Mouse (Mus musculus): ENCODE data around the gene Morc1. TPM values are rescaled to one million over a fixed set of nuclear protein-coding genes. Genes with fewer than 3 reads are reported as not detected.

Morc1 gene
- polyA plus RNA-seq, 1 experiment from 2014 or later = 0.08 TPM

- H3K36me3 ChIP-seq = no peaks in the 10 kb centered on the region
- H3K4me3 ChIP-seq = no peak overlapping the region
- H3K27me3 ChIP-seq (replicated peaks) = no peaks in the 10 kb centered on the region
- H3K27ac ChIP-seq (replicated peaks) = no peak overlapping the region
- ATAC-seq (ENCODE audit: extremely low read depth, insufficient number of reproducible peaks, low FRiP score, low TSS enrichment) = no peak
- WGBS = 70% methylated on average over 2 of the region's 2 CpGs
- no peak overlapping the region for H3K4me2 ChIP-seq
- no peaks in the 10 kb centered on the region for H3K9me3 ChIP-seq
- no peaks in the 10 kb centered on the region for H3K4me1 ChIP-seq
- H3K9ac ChIP-seq = no peak overlapping the region
Measured at GRCm38 (mm10) chr16:48419035-48419434, 12.0 kb upstream of the Morc1 start.

DNA sequence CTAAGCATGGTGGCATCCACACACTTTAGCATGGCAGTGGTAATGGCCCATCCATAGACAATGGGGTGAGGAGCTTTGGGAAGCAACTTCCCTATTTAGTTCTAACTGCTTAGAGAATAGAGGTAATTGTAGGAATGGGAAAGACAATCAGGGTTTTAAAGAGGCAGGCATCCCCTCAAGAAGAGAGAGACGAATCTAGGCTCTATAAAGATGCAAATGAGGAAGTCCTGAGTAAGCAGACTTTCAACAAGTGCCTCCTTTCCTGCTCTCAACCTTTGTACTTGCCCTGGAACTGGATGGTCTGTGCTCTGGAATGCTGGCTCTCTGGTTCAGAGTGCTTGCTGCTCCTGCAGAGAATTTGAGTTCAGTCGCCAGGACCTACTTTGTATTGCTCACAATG lies 8.5 kb upstream of the Morc1 start:
- no peaks in the 10 kb centered on the region for H3K27me3 ChIP-seq (replicated peaks)
- H3K9ac ChIP-seq = no peak overlapping the region
- no peak overlapping the region for H3K4me3 ChIP-seq
- H3K36me3 ChIP-seq = no peaks in the 10 kb centered on the region
- H3K4me2 ChIP-seq = no peak overlapping the region
- H3K27ac ChIP-seq (replicated peaks) = no peak overlapping the region
- H3K9me3 ChIP-seq = no peaks in the 10 kb centered on the region
- WGBS = 31% methylated on average over 2 of the region's 2 CpGs
- ATAC-seq (ENCODE audit: extremely low read depth, insufficient number of reproducible peaks, low FRiP score, low TSS enrichment) = no peak
- no peaks in the 10 kb centered on the region for H3K4me1 ChIP-seq

DNA sequence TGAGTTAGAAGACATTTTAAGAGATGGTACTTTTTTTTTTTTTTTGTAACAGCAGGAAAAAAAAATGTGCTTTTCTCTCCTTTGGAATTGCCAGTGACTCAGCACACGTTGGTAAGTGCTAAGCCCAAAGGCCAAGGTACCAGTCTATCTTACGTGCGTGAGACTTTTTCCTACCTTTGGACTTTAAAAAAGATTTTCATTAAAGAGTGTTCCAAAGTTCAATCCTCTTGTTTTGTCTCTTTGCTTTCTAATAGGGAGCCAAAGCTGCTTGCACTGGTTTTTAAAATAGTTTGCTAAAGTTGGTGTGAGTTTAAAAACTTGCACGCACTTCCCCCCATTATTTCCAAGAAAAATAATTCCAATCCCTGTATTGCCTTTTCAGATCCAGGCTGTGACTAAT lies 7.0 kb upstream of the Morc1 start:
- ATAC-seq (ENCODE audit: extremely low read depth, insufficient number of reproducible peaks, low FRiP score, low TSS enrichment) = no peak
- WGBS = 82% methylated on average over 4 of the region's 4 CpGs
- no peaks in the 10 kb centered on the region for H3K4me1 ChIP-seq

DNA sequence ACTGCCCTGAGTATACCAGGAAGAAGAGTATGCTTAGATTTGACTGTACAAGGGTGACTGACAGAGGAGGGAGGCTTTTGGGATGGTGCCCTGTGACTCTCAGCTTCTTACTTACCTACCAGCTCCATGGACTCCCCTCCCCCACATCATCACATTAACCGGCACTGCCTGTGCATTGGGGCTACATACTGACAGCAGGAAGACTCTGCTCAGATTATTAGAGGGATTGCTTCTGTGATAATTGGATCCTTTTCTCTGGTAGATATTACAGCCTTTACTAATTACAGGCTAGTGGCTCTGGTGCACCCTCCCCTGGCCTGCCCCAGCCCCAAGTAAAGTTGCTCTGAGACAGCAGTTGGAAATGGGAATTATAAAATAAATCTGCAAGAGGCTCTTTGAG lies 1.6 kb upstream of the Morc1 start:
- no peak overlapping the region for H3K9ac ChIP-seq
- WGBS = 50% methylated on average over 1 of the region's 1 CpGs
- no peak for ATAC-seq (ENCODE audit: extremely low read depth, insufficient number of reproducible peaks, low FRiP score, low TSS enrichment)
- H3K4me2 ChIP-seq = no peak overlapping the region
- no peaks in the 10 kb centered on the region for H3K27me3 ChIP-seq (replicated peaks)
- no peak overlapping the region for H3K4me3 ChIP-seq
- H3K9me3 ChIP-seq = no peaks in the 10 kb centered on the region
- H3K4me1 ChIP-seq = no peaks in the 10 kb centered on the region
- no peaks in the 10 kb centered on the region for H3K36me3 ChIP-seq
- H3K27ac ChIP-seq (replicated peaks) = no peak overlapping the region

More for the DNA sequence above, 7.0 kb upstream of the Morc1 start:
- H3K9ac ChIP-seq = no peak overlapping the region
- no peaks in the 10 kb centered on the region for H3K36me3 ChIP-seq
- no peaks in the 10 kb centered on the region for H3K9me3 ChIP-seq
- H3K4me2 ChIP-seq = no peak overlapping the region
- no peak overlapping the region for H3K27ac ChIP-seq (replicated peaks)
- H3K4me3 ChIP-seq = no peak overlapping the region
- H3K27me3 ChIP-seq (replicated peaks) = no peaks in the 10 kb centered on the region

- no peaks in the 10 kb centered on the region for H3K27me3 ChIP-seq (replicated peaks)
- WGBS = 26% methylated on average over 1 of the region's 1 CpGs
Measured at GRCm38 (mm10) chr16:48435454-48435853, 4.4 kb downstream of the Morc1 start.

GRCm38 (mm10) chr16:48437476-48437875 lies 6.4 kb downstream of the Morc1 start:
- Histone ChIP-seq H3K4me3 (no peak overlapping the region), H3K4me1 (0 out of 2 replicates have a peak, but pooled peaks cover 4% of the 10 kb centered on the region)
- ATAC-seq (ENCODE audit: extremely low read depth, insufficient number of reproducible peaks, low FRiP score, low TSS enrichment) = no peak

More at GRCm38 (mm10) chr16:48435454-48435853, 4.4 kb downstream of the Morc1 start:
- Histone ChIP-seq H3K27ac (replicated peaks) (no peak overlapping the region), H3K4me1 (0 out of 2 replicates have a peak, but pooled peaks cover 4% of the 10 kb centered on the region), H3K36me3 (no peaks in the 10 kb centered on the region), H3K9ac (no peak overlapping the region), H3K4me3 (no peak overlapping the region), H3K4me2 (no peak overlapping the region), H3K9me3 (no peaks in the 10 kb centered on the region)
- no peak for ATAC-seq (ENCODE audit: extremely low read depth, insufficient number of reproducible peaks, low FRiP score, low TSS enrichment)

DNA sequence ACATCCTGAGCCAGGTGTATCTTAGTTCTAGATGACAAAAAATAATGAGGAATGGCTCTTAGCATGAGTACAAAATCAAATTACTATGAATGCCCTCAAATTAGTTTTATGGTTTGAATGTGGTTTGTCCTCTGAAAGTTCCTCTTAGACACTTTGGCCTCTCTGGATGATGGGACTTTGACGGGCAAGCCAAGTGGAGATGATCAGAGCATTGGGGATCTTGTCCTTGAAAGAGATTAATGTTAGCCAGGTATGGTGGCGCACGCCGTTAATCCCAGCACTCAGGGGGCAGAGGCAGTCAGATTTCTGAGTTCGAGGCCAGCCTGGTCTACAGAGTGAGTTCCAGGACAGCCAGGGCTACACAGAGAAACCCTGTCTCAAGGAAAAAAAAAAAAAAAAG lies 13.6 kb downstream of the Morc1 start:
- H3K4me1 ChIP-seq = no peaks in the 10 kb centered on the region
- no peak overlapping the region for H3K9ac ChIP-seq
- H3K9me3 ChIP-seq = no peaks in the 10 kb centered on the region
- 87% methylated on average over 5 of the region's 5 CpGs for WGBS
- no peaks in the 10 kb centered on the region for H3K36me3 ChIP-seq
- no peak overlapping the region for H3K4me2 ChIP-seq
- no peak overlapping the region for H3K27ac ChIP-seq (replicated peaks)
- no peaks in the 10 kb centered on the region for H3K27me3 ChIP-seq (replicated peaks)
- no peak overlapping the region for H3K4me3 ChIP-seq
- ATAC-seq (ENCODE audit: extremely low read depth, insufficient number of reproducible peaks, low FRiP score, low TSS enrichment) = no peak

More at GRCm38 (mm10) chr16:48437476-48437875, 6.4 kb downstream of the Morc1 start:
- no peak overlapping the region for H3K9ac ChIP-seq
- H3K27ac ChIP-seq (replicated peaks) = no peak overlapping the region
- H3K9me3 ChIP-seq = no peaks in the 10 kb centered on the region
- H3K27me3 ChIP-seq (replicated peaks) = no peaks in the 10 kb centered on the region
- no peaks in the 10 kb centered on the region for H3K36me3 ChIP-seq
- H3K4me2 ChIP-seq = no peak overlapping the region

DNA sequence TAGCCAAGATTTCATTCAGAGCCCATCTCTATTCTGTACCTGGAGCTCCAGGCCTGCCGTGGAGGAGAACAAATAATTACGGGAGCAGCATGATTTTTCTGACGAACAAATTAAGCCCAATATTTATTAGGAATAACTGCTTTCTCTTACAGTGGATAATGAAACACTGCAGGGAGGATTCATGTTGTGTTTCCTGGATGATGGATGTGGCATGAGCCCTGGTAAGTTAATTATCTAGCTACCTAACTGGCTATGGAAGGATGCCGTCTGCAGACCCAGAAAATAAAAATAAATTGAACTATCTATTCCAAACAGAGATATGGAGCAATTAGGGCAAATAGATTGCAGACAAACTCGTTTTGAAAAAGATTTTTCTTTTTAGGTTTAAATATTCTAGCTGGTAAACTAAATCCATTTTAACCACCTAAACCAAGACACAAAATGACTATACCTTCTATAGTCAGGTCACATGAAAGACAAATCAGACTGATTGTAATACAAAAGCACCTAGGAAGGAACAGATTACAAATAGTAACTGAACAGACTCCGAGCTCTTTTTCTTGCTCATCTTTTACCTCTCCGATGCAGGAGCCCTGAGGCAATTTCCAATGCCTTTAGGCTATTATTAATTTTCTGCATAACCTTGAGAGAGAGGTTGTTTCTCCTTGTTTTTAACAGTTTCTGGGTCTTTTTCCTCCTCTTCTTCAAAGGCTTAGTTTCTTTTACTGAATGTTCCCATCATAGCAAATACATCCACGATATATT lies 15.3 kb downstream of the Morc1 start:
- Histone ChIP-seq H3K36me3 (no peaks in the 10 kb centered on the region), H3K27ac (replicated peaks) (no peak overlapping the region), H3K9me3 (no peaks in the 10 kb centered on the region), H3K27me3 (replicated peaks) (no peaks in the 10 kb centered on the region), H3K4me2 (no peak overlapping the region), H3K4me1 (no peaks in the 10 kb centered on the region), H3K9ac (no peak overlapping the region), H3K4me3 (no peak overlapping the region)
- WGBS = 62% methylated on average over 8 of the region's 8 CpGs
- ATAC-seq (ENCODE audit: extremely low read depth, insufficient number of reproducible peaks, low FRiP score, low TSS enrichment) = no peak

DNA sequence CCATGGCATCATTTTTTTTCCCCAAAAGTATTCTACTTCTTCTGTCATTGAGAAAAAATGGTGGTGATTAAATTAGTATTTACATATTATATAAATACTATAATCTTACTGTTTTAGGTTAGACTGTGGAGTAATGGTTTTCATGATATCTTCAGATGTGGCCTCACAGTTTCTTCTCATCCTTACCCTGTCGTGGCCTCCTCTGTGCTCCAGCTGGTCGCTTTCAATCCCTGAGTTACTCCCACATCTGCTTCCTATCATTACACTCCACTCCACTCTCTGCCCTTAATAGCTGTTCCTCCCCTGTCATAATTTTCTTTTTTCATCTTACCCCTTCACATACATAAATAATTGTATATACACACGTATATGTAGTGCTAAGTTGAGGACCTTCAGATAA lies 22.2 kb downstream of the Morc1 start:
- WGBS = 65% methylated on average over 3 of the region's 3 CpGs
- no peak overlapping the region for H3K9ac ChIP-seq

DNA sequence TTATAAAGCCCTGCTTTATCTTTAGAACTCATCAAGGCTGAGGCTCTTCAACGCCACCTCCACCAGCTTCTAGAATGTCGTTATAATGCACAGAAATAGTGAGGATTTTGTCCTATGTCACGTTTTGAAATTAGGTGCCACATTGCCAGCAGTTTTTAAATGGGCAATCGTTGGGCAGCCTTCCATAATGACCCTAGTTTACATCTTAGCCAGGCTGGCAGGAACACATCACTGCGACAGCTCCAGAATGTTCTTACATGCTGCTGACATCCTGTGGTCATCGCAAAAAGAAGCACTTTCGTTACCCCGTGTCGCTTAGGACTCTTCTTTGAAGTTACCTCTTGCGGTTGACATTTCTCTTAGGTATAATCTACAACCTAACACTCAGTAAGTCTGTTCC lies 42.4 kb downstream of the Morc1 start:
- Histone ChIP-seq H3K4me3 (no peak overlapping the region), H3K4me1 (peaks cover 8% of the 10 kb centered on the region; the same call in 1 of the 2 replicates), H3K4me2 (no peak overlapping the region), H3K9me3 (no peaks in the 10 kb centered on the region), H3K27ac (replicated peaks) (no peak overlapping the region), H3K9ac (no peak overlapping the region), H3K36me3 (no peaks in the 10 kb centered on the region), H3K27me3 (replicated peaks) (no peaks in the 10 kb centered on the region)
- 75% methylated on average over 10 of the region's 10 CpGs for WGBS
- no peak for ATAC-seq (ENCODE audit: extremely low read depth, insufficient number of reproducible peaks, low FRiP score, low TSS enrichment)

More for the DNA sequence above, 22.2 kb downstream of the Morc1 start:
- H3K4me2 ChIP-seq = no peak overlapping the region
- H3K4me3 ChIP-seq = no peak overlapping the region
- H3K36me3 ChIP-seq = no peaks in the 10 kb centered on the region
- no peak overlapping the region for H3K27ac ChIP-seq (replicated peaks)
- no peaks in the 10 kb centered on the region for H3K27me3 ChIP-seq (replicated peaks)
- no peak for ATAC-seq (ENCODE audit: extremely low read depth, insufficient number of reproducible peaks, low FRiP score, low TSS enrichment)
- H3K4me1 ChIP-seq = no peaks in the 10 kb centered on the region
- H3K9me3 ChIP-seq = peaks cover 6% of the 10 kb centered on the region; the same call in 1 of the 2 replicates

- H3K27me3 ChIP-seq (replicated peaks) = no peaks in the 10 kb centered on the region
Measured at GRCm38 (mm10) chr16:48474896-48475802, 44.1 kb downstream of the Morc1 start.

More at GRCm38 (mm10) chr16:48474896-48475802, 44.1 kb downstream of the Morc1 start:
- WGBS = 24% methylated on average over 4 of the region's 4 CpGs
- no peak for ATAC-seq (ENCODE audit: extremely low read depth, insufficient number of reproducible peaks, low FRiP score, low TSS enrichment)
- Histone ChIP-seq H3K4me1 (peaks cover 18% of the 10 kb centered on the region), H3K36me3 (no peaks in the 10 kb centered on the region), H3K27ac (replicated peaks) (no peak overlapping the region), H3K4me2 (no peak overlapping the region), H3K9ac (no peak overlapping the region), H3K9me3 (no peaks in the 10 kb centered on the region), H3K4me3 (no peak overlapping the region)
